Mouse (Mus musculus) forebrain, embryonic 16.5 days (tissue): ENCODE data around the gene Sugct. TPM values are rescaled to one million over a fixed set of nuclear protein-coding genes. Genes with fewer than 3 reads are reported as not detected.

Experiments used
- ATAC-seq: fragments of 200-750 bp; cut with Nextera tagmentation; 2 replicates; pipeline ENCODE4 v1.8.0; 2017; ENCODE audit warnings: mild to moderate bottlenecking, moderate library complexity
- H3K27ac ChIP-seq: fragments of 300-500 bp; sonication (generic); 2 replicates; pipeline ENCODE4 v1.5.1; 2014; ENCODE audit warnings: low read length, control low read depth
- H3K27me3 ChIP-seq: fragments of 300-500 bp; sonication (generic); replicated peaks from 2 replicates; pipeline ENCODE4 v1.6.1; 2014; ENCODE audit warnings: low read length; ENCODE audit not compliant: control insufficient read depth, insufficient read depth
- H3K36me3 ChIP-seq: fragments of 300-500 bp; sonication (generic); 2 replicates; pipeline ENCODE4 v1.6.1; 2014; ENCODE audit not compliant: control insufficient read depth, insufficient read depth
- H3K4me1 ChIP-seq: fragments of 300-500 bp; sonication (generic); replicated peaks from 2 replicates; pipeline ENCODE4 v1.6.1; 2014; ENCODE audit warnings: low read length; ENCODE audit not compliant: control insufficient read depth, insufficient read depth
- H3K4me2 ChIP-seq: fragments of 300-500 bp; sonication (generic); 2 replicates; pipeline ENCODE4 v1.6.1; 2014; ENCODE audit warnings: mild to moderate bottlenecking, low read length, control low read depth
- H3K4me3 ChIP-seq: fragments of 300-500 bp; sonication (generic); replicated peaks from 2 replicates; pipeline ENCODE4 v1.5.1; 2014; ENCODE audit warnings: mild to moderate bottlenecking, low read length, control low read depth
- H3K9ac ChIP-seq: fragments of 300-500 bp; sonication (generic); replicated peaks from 2 replicates; pipeline ENCODE4 v1.6.1; 2014; ENCODE audit warnings: low read depth, low read length, control low read depth
- H3K9me3 ChIP-seq: fragments of 300-500 bp; sonication (generic); 2 replicates; pipeline ENCODE4 v1.6.1; 2016; ENCODE audit warnings: low read length; ENCODE audit not compliant: control insufficient read depth
- WGBS: fragments of 180-500 bp; shearing (Covaris S2); extraction: QIAGEN DNeasy Blood & Tissue Kit; methylation state at CpG from one replicate; pipeline ENCODE4 v1.1.7; 2014; 5-methylcytosine and 5-hydroxymethylcytosine counted together
- polyA plus RNA-seq: library from polyadenylated mRNA; unstranded; fragments of >200 nt; fragmentation: Nextera tagmentation; extraction: Ambion mirVana; gene quantifications from 2 replicates; pipeline ENCODE4 v1.2.1, GENCODE M21; 2015

Gene Sugct
- polyA plus RNA-seq, 1 experiment from 2014 or later, result 2.4 TPM

- H3K9ac ChIP-seq, result no peak overlapping the region
- no peak overlapping the region for H3K4me2 ChIP-seq
- H3K27ac ChIP-seq, result no peak overlapping the region
- H3K36me3 ChIP-seq, result no peaks in the 10 kb centered on the region
- H3K4me3 ChIP-seq, result no peak overlapping the region
- H3K27me3 ChIP-seq, result no peaks in the 10 kb centered on the region
- no peak for ATAC-seq
- H3K4me1 ChIP-seq, result no peaks in the 10 kb centered on the region
- no peaks in the 10 kb centered on the region for H3K9me3 ChIP-seq
These were observed 783.1 kb downstream of the Sugct start for GRCm38 (mm10) chr13:16912214-16912613.

- Histone ChIP-seq H3K36me3 (no peaks in the 10 kb centered on the region), H3K4me3 (no peak overlapping the region), H3K4me1 (no peaks in the 10 kb centered on the region), H3K27ac (no peak overlapping the region), H3K4me2 (no peak overlapping the region), H3K9me3 (no peaks in the 10 kb centered on the region), H3K9ac (no peak overlapping the region), H3K27me3 (no peaks in the 10 kb centered on the region)
- 98% methylated on average over 1 of the region's 1 CpGs for WGBS
- ATAC-seq, result no peak
These were observed 788.4 kb downstream of the Sugct start for GRCm38 (mm10) chr13:16906974-16907373.

DNA sequence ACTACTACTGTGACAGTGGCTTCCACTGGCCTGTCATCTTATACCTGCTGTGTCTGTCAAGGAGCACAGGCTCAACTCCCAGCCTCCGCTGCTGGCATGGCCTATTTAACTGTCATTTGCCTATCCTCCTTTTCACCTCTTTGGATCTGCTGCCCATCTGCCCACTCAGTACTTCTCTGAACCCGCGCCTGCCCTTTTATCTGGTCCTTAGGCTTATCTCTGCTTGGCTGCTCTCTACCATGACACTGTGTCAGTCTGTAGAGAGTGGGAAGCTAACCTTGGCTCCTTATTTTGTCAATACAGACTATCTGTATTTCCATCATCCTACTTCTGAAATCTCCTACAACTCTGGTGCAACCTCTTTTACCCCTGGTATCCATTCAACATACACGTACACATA lies 793.9 kb downstream of the Sugct start:
- H3K27me3 ChIP-seq, result no peaks in the 10 kb centered on the region
- ATAC-seq, result no peak
- H3K4me1 ChIP-seq, result no peaks in the 10 kb centered on the region
- no peak overlapping the region for H3K27ac ChIP-seq
- no peak overlapping the region for H3K4me2 ChIP-seq
- no peak overlapping the region for H3K4me3 ChIP-seq
- WGBS, result 95% methylated on average over 4 of the region's 4 CpGs
- H3K9me3 ChIP-seq, result no peaks in the 10 kb centered on the region
- H3K36me3 ChIP-seq, result no peaks in the 10 kb centered on the region
- H3K9ac ChIP-seq, result no peak overlapping the region

DNA sequence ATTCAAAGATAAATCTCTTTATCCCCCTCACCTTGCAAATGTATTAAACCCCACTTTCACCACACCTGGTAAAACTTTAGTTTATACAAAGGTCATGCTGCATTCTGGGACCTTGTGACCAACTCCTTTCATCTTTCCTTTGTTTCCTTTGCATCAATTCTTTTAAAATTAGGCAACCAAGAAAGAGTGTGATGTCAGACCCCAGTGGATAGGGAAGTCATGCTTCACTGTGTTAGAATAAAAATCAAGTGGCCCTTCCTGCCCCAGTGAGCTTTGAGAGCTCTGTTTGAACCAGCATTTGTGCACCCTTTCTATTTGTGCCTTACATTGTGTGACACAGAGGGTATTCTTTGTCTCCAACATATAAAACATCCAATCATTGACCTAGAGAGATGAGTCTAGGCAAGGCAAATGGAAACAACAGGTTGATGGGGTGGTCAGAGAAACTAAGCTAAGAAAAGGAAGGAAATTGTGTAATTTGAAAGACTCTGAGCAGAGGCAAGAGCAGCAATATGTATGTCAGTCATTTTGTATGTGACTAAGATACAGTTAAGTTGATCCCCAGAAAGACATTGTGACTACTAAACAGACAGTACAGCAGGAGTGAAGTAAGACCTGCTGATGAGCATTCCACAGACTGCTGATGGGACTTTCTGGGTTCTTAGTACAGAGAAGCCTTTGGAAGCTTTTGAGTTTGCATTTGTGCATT lies 797.1 kb downstream of the Sugct start:
- Histone ChIP-seq H3K27me3 (no peaks in the 10 kb centered on the region), H3K36me3 (no peaks in the 10 kb centered on the region), H3K4me3 (no peak overlapping the region), H3K4me1 (no peaks in the 10 kb centered on the region), H3K4me2 (no peak overlapping the region), H3K27ac (no peak overlapping the region), H3K9ac (no peak overlapping the region), H3K9me3 (no peaks in the 10 kb centered on the region)
- no peak for ATAC-seq

GRCm38 (mm10) chr13:16878056-16878455 lies 817.3 kb downstream of the Sugct start:
- H3K4me2 ChIP-seq, result no peak overlapping the region
- H3K4me3 ChIP-seq, result no peak overlapping the region
- whole genome bisulfite sequencing, result 96% methylated on average over 1 of the region's 1 CpGs
- H3K27ac ChIP-seq, result no peak overlapping the region
- no peaks in the 10 kb centered on the region for H3K4me1 ChIP-seq
- no peaks in the 10 kb centered on the region for H3K27me3 ChIP-seq
- H3K9ac ChIP-seq, result no peak overlapping the region
- no peaks in the 10 kb centered on the region for H3K9me3 ChIP-seq
- no peaks in the 10 kb centered on the region for H3K36me3 ChIP-seq
- no peak for ATAC-seq

DNA sequence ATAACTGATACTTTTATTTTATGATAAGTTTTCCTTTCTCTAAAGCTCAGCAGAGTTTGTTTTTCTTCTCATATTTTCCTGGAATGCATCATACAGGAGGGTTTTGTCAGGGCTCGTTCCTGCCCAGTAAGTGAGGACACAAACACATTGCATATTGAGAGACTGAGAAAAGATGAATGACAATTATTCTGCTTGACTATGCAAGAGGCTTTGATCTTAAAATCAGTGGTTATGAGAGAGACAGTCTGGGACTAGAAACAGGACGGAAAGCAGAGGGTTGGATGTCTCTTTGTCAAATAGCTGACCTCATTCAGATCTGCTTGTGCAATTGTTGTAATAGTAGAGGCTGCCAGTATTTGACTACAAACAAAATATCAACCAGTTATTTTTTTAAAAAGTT lies 835.4 kb downstream of the Sugct start:
- H3K9me3 ChIP-seq, result no peaks in the 10 kb centered on the region
- H3K27ac ChIP-seq, result no peak overlapping the region
- WGBS, result 30% methylated on average over 2 of the region's 2 CpGs
- H3K4me2 ChIP-seq, result no peak overlapping the region
- no peaks in the 10 kb centered on the region for H3K4me1 ChIP-seq
- H3K27me3 ChIP-seq, result no peaks in the 10 kb centered on the region
- ATAC-seq, result no peak
- no peak overlapping the region for H3K4me3 ChIP-seq
- no peaks in the 10 kb centered on the region for H3K36me3 ChIP-seq
- H3K9ac ChIP-seq, result no peak overlapping the region

DNA sequence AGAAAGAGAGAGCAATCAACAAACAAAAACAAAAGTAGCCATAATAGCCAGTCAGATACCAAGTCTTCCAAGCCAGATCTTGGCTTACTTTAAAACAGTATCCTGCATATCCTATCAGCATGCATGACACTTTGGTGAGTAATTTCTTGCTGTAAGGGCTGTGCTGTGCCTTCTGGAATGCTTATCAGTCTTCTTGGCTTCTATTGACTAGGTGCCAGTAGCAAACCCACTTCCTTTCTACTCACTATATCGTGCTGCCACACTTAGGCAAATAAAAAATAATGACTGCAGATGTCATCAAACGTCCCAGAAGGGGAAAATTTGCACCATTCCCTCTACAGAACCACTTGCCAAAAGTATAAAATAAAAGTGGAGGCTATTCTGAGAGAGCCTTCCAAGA lies 848.1 kb downstream of the Sugct start:
- no peak overlapping the region for H3K4me2 ChIP-seq
- no peaks in the 10 kb centered on the region for H3K9me3 ChIP-seq
- WGBS, result 57% methylated on average over 2 of the region's 2 CpGs
- H3K36me3 ChIP-seq, result no peaks in the 10 kb centered on the region
- no peaks in the 10 kb centered on the region for H3K4me1 ChIP-seq
- no peaks in the 10 kb centered on the region for H3K27me3 ChIP-seq
- no peak overlapping the region for H3K4me3 ChIP-seq
- no peak overlapping the region for H3K9ac ChIP-seq
- ATAC-seq, result no peak
- no peak overlapping the region for H3K27ac ChIP-seq

DNA sequence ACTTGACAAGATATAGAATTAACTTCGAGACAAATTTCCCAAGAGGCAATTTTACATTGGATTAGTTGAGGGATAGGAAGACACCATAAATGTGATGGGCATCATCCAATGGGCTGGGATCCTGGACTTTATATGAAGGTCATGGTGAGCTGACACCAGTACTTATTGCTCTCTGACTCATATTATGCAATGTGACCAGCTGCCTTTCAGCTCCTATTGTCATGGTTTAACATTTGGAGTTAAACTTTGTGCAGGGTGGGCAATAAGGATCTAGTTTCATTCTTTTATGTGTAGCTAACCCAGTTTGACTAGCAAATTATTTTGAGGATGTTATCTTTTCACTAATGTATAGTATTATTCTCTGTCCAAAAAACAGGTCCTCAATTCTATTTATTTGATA lies 854.4 kb downstream of the Sugct start:
- ATAC-seq, result no peak
- Histone ChIP-seq H3K9ac (no peak overlapping the region), H3K4me3 (no peak overlapping the region), H3K36me3 (no peaks in the 10 kb centered on the region), H3K27me3 (no peaks in the 10 kb centered on the region), H3K4me1 (no peaks in the 10 kb centered on the region), H3K27ac (no peak overlapping the region), H3K9me3 (no peaks in the 10 kb centered on the region), H3K4me2 (no peak overlapping the region)
- WGBS, result 85% methylated on average over 1 of the region's 1 CpGs

DNA sequence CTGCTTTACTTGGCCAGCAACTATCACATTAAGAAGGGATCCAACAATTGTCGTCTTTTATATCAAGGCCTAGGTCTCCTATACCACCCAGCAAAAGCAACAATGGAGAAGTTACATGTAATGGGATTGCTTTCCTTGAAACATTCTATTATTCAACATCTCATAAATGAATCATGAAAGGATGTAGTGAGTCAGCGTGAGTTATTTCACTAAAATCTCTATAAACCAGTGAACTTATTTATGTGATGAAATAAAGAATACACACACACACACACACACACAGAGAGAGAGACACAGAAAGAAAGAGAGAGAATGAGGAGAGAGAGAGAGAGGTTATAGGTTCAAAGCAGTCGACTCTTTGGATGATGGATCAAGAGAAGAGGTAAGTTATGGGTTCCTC lies 856.9 kb downstream of the Sugct start:
- H3K4me3 ChIP-seq, result no peak overlapping the region
- H3K9ac ChIP-seq, result no peak overlapping the region
- H3K4me1 ChIP-seq, result no peaks in the 10 kb centered on the region
- H3K27me3 ChIP-seq, result no peaks in the 10 kb centered on the region
- no peak overlapping the region for H3K27ac ChIP-seq
- WGBS, result 87% methylated on average over 3 of the region's 3 CpGs
- H3K36me3 ChIP-seq, result no peaks in the 10 kb centered on the region
- no peak for ATAC-seq
- H3K4me2 ChIP-seq, result no peak overlapping the region
- H3K9me3 ChIP-seq, result no peaks in the 10 kb centered on the region

GRCm38 (mm10) chr13:16835111-16835510 lies 860.2 kb downstream of the Sugct start:
- H3K9me3 ChIP-seq, result no peaks in the 10 kb centered on the region
- no peaks in the 10 kb centered on the region for H3K36me3 ChIP-seq
- H3K27ac ChIP-seq, result no peak overlapping the region
- no peak for ATAC-seq
- no peak overlapping the region for H3K4me3 ChIP-seq
- no peaks in the 10 kb centered on the region for H3K27me3 ChIP-seq
- no peak overlapping the region for H3K4me2 ChIP-seq
- 88% methylated on average over 2 of the region's 2 CpGs for WGBS
- H3K9ac ChIP-seq, result no peak overlapping the region
- no peaks in the 10 kb centered on the region for H3K4me1 ChIP-seq
